Mouse (Mus musculus): ENCODE measurements around the gene Ctnna3. TPM values are rescaled to one million over a fixed set of nuclear protein-coding genes. Genes with fewer than 3 reads are reported as not detected.

Gene Ctnna3
- polyA plus RNA-seq, 1 experiment from 2014 or later = not detected

GRCm38 (mm10) chr10:64049151-64049550, 619.3 kb downstream of the Ctnna3 start:
- Histone ChIP-seq H3K36me3 (replicated peaks; ENCODE audit: insufficient read depth, low read length) (no peaks in the 10 kb centered on the region), H3K4me3 (ENCODE audit: low read depth, low read length) (no peak overlapping the region), H3K4me1 (ENCODE audit: insufficient read depth) (no peaks in the 10 kb centered on the region), H3K9me3 (ENCODE audit: low read length) (no peaks in the 10 kb centered on the region), H3K9ac (replicated peaks) (no peak overlapping the region), H3K4me2 (ENCODE audit: low read depth, low read length) (no peak overlapping the region), H3K27ac (ENCODE audit: low read depth) (no peak overlapping the region), H3K27me3 (ENCODE audit: insufficient read depth, low read length) (no peaks in the 10 kb centered on the region)
- TF ChIP-seq CTCF (IDR thresholded peaks at IDR 0.05; ENCODE audit: low read depth) = no peak
- no peak for TF ChIP-seq EP300 (IDR thresholded peaks at IDR 0.05; ENCODE audit: low read depth)
- ATAC-seq = no peak
- no peak for DNase-seq
- WGBS (ENCODE audit: insufficient replicate concordance) = 63% methylated on average over 6 of the region's 6 CpGs

GRCm38 (mm10) chr10:64049946-64050345, 620.0 kb downstream of the Ctnna3 start:
- no peak for TF ChIP-seq CTCF (IDR thresholded peaks at IDR 0.05; ENCODE audit: low read depth)
- TF ChIP-seq EP300 (IDR thresholded peaks at IDR 0.05; ENCODE audit: low read depth) = no peak
- Histone ChIP-seq H3K27me3 (ENCODE audit: insufficient read depth, low read length) (no peaks in the 10 kb centered on the region), H3K36me3 (replicated peaks; ENCODE audit: insufficient read depth, low read length) (no peaks in the 10 kb centered on the region), H3K4me1 (ENCODE audit: insufficient read depth) (no peaks in the 10 kb centered on the region), H3K4me2 (ENCODE audit: low read depth, low read length) (no peak overlapping the region), H3K9me3 (ENCODE audit: low read length) (no peaks in the 10 kb centered on the region), H3K9ac (replicated peaks) (no peak overlapping the region), H3K4me3 (ENCODE audit: low read depth, low read length) (no peak overlapping the region), H3K27ac (ENCODE audit: low read depth) (no peak overlapping the region)
- WGBS (ENCODE audit: insufficient replicate concordance) = 79% methylated on average over 6 of the region's 6 CpGs
- no peak for DNase-seq
- ATAC-seq = no peak

GRCm38 (mm10) chr10:64063704-64064103, 633.8 kb downstream of the Ctnna3 start:
- Histone ChIP-seq H3K27ac (ENCODE audit: low read depth) (no peak overlapping the region), H3K9ac (replicated peaks) (no peak overlapping the region), H3K9me3 (ENCODE audit: low read length) (no peaks in the 10 kb centered on the region), H3K4me2 (ENCODE audit: low read depth, low read length) (no peak overlapping the region), H3K4me3 (ENCODE audit: low read depth, low read length) (no peak overlapping the region), H3K4me1 (ENCODE audit: insufficient read depth) (no peaks in the 10 kb centered on the region), H3K36me3 (replicated peaks; ENCODE audit: insufficient read depth, low read length) (no peaks in the 10 kb centered on the region), H3K27me3 (ENCODE audit: insufficient read depth, low read length) (no peaks in the 10 kb centered on the region)
- TF ChIP-seq EP300 (IDR thresholded peaks at IDR 0.05; ENCODE audit: low read depth) (no peak), CTCF (IDR thresholded peaks at IDR 0.05; ENCODE audit: low read depth) (no peak)
- no peak for DNase-seq
- WGBS (ENCODE audit: insufficient replicate concordance) = 72% methylated on average over 9 of the region's 9 CpGs
- ATAC-seq = no peak

GRCm38 (mm10) chr10:64075944-64076343, 646.0 kb downstream of the Ctnna3 start:
- no peaks in the 10 kb centered on the region for H3K4me1 ChIP-seq (ENCODE audit: insufficient read depth)
- H3K9me3 ChIP-seq (ENCODE audit: low read length) = no peaks in the 10 kb centered on the region
- no peak overlapping the region for H3K4me2 ChIP-seq (ENCODE audit: low read depth, low read length)
- no peak for DNase-seq
- no peak for TF ChIP-seq CTCF (IDR thresholded peaks at IDR 0.05; ENCODE audit: low read depth)
- TF ChIP-seq EP300 (IDR thresholded peaks at IDR 0.05; ENCODE audit: low read depth) = no peak
- H3K27me3 ChIP-seq (ENCODE audit: insufficient read depth, low read length) = no peaks in the 10 kb centered on the region
- no peak for ATAC-seq
- 29% methylated on average over 5 of the region's 5 CpGs for WGBS (ENCODE audit: insufficient replicate concordance)
- H3K27ac ChIP-seq (ENCODE audit: low read depth) = no peak overlapping the region
- no peak overlapping the region for H3K4me3 ChIP-seq (ENCODE audit: low read depth, low read length)
- no peaks in the 10 kb centered on the region for H3K36me3 ChIP-seq (replicated peaks; ENCODE audit: insufficient read depth, low read length)
- no peak overlapping the region for H3K9ac ChIP-seq (replicated peaks)

GRCm38 (mm10) chr10:64076410-64077052, 646.6 kb downstream of the Ctnna3 start:
- Histone ChIP-seq H3K27me3 (ENCODE audit: insufficient read depth, low read length) (no peaks in the 10 kb centered on the region), H3K4me2 (ENCODE audit: low read depth, low read length) (no peak overlapping the region), H3K36me3 (replicated peaks; ENCODE audit: insufficient read depth, low read length) (no peaks in the 10 kb centered on the region), H3K4me3 (ENCODE audit: low read depth, low read length) (no peak overlapping the region), H3K9ac (replicated peaks) (no peak overlapping the region), H3K4me1 (ENCODE audit: insufficient read depth) (no peaks in the 10 kb centered on the region), H3K9me3 (ENCODE audit: low read length) (no peaks in the 10 kb centered on the region), H3K27ac (ENCODE audit: low read depth) (no peak overlapping the region)
- TF ChIP-seq EP300 (IDR thresholded peaks at IDR 0.05; ENCODE audit: low read depth) = no peak
- no peak for TF ChIP-seq CTCF (IDR thresholded peaks at IDR 0.05; ENCODE audit: low read depth)
- DNase-seq (no peak), ATAC-seq (no peak)
- WGBS (ENCODE audit: insufficient replicate concordance) = 37% methylated on average over 10 of the region's 10 CpGs

GRCm38 (mm10) chr10:64082345-64082744, 652.4 kb downstream of the Ctnna3 start:
- peaks cover 4% of the 10 kb centered on the region; the same call in 1 of the 2 replicates for H3K27me3 ChIP-seq (ENCODE audit: insufficient read depth, low read length)
- H3K36me3 ChIP-seq (replicated peaks; ENCODE audit: insufficient read depth, low read length) = no peaks in the 10 kb centered on the region
- H3K9me3 ChIP-seq (ENCODE audit: low read length) = no peaks in the 10 kb centered on the region
- WGBS (ENCODE audit: insufficient replicate concordance) = 59% methylated on average over 3 of the region's 3 CpGs
- ATAC-seq = no peak
- H3K4me1 ChIP-seq (ENCODE audit: insufficient read depth) = no peaks in the 10 kb centered on the region
- H3K27ac ChIP-seq (ENCODE audit: low read depth) = no peak overlapping the region
- H3K4me3 ChIP-seq (ENCODE audit: low read depth, low read length) = no peak overlapping the region
- no peak overlapping the region for H3K4me2 ChIP-seq (ENCODE audit: low read depth, low read length)
- no peak for DNase-seq
- H3K9ac ChIP-seq (replicated peaks) = no peak overlapping the region
- TF ChIP-seq CTCF (IDR thresholded peaks at IDR 0.05; ENCODE audit: low read depth) (no peak), EP300 (IDR thresholded peaks at IDR 0.05; ENCODE audit: low read depth) (no peak)

All from liver, postnatal 0 days (tissue).